ENCODE assay signal across 8 mouse cellular contexts in genomic region chr13:21918570-21919419, GRCm38 (mm10). TPM values are rescaled to one million over a fixed set of nuclear protein-coding genes. Genes with fewer than 3 reads are reported as not detected.
A peak's percentile ranks its signal among the peaks of the same experiment; 100 is the strongest.
DNase-seq lines count a peak whose midpoint lies in the region; ATAC-seq lines count a peak whose summit lies in the region.

No protein-coding gene starts in this region.

- peaks cover 12% of the 10 kb centered on the region for H3K27me3 ChIP-seq in lung, embryonic 15.5 days

- peak; percentile 16 to 43 for DNase-seq in urinary bladder, postnatal 36 days (ENCODE audit: low spot score in 2 of 2)
- DNase-seq in urinary bladder, adult 2 months (ENCODE audit: low spot score): no peak
- DNase-seq in embryo, embryonic 11 days: peak; percentile 84
- peak; percentile 78 to 88 for DNase-seq in heart, adult 9 months (ENCODE audit: low spot score in 2 of 2)
- peak; percentile 69 for DNase-seq in kidney, adult 18-20 months
- DNase-seq in layer of hippocampus, adult 8-10 months (ENCODE audit: low spot score in 2 of 2): no peak

- H3K27ac ChIP-seq in lung, embryonic 15.5 days: no peak overlapping the region

- H3K4me3 ChIP-seq in lung, embryonic 15.5 days: peak overlapping the region; percentile 45

- H3K36me3 ChIP-seq in lung, embryonic 15.5 days: no peaks in the 10 kb centered on the region

- peak; percentile 86 for ATAC-seq in lung, embryonic 15.5 days (ENCODE audit: borderline replicate concordance, extremely low read depth, low FRiP score, low TSS enrichment)
- ATAC-seq in neutrophil, adult 5-6 weeks (ENCODE audit: extremely low read depth, insufficient number of reproducible peaks, low FRiP score, poor library complexity, severe bottlenecking): peak; percentile 24; the same call in 1 of the 2 replicates

- H3K4me1 ChIP-seq in lung, embryonic 15.5 days: peaks cover 14% of the 10 kb centered on the region

- no peaks in the 10 kb centered on the region for H3K9me3 ChIP-seq in lung, embryonic 15.5 days

- peak overlapping the region; percentile 39 for H3K9ac ChIP-seq in lung, embryonic 15.5 days

- H3K4me2 ChIP-seq in lung, embryonic 15.5 days: peak overlapping the region; percentile 81

- 1% methylated on average over 38 of the region's 38 CpGs for WGBS in lung, embryonic 15.5 days

RNA-seq across cellular contexts. Expression of gene Zfp184, which starts 26.1 kb away (rescaled TPM):
- polyA plus RNA-seq in urinary bladder, adult 2 months (2012; rRNA removed): 1.7 TPM in 2 replicates
- polyA plus RNA-seq in lung, embryonic 15.5 days (2015; fragmentation: Nextera tagmentation; extraction: Ambion mirVana): 11.6 and 13.3 TPM in 2 replicates
- total RNA-seq in neutrophil, adult 5-6 weeks (2017): 0.49 and 2.6 TPM in 2 replicates
- 1 to 10 TPM; 1.9 to 4.5 (median 2.9) TPM for total RNA-seq in layer of hippocampus, adult 8-10 months (2022)

Comparison
In these comparisons a context has a peak if more than half of its experiments do, and no peak if none do; other contexts are left out.
1. DNase-seq: peak in urinary bladder, postnatal 36 days (2 of 2), embryo, embryonic 11 days (single experiment), heart, adult 9 months (2 of 2) and kidney, adult 18-20 months (single experiment); none in urinary bladder, adult 2 months (single experiment) and layer of hippocampus, adult 8-10 months (0 of 2).